Mouse (Mus musculus): ENCODE measurements around the gene Alkbh7. TPM values are rescaled to one million over a fixed set of nuclear protein-coding genes. Genes with fewer than 3 reads are reported as not detected.

Alkbh7 gene
- polyA plus RNA-seq, 1 experiment: 30.1 TPM

DNA sequence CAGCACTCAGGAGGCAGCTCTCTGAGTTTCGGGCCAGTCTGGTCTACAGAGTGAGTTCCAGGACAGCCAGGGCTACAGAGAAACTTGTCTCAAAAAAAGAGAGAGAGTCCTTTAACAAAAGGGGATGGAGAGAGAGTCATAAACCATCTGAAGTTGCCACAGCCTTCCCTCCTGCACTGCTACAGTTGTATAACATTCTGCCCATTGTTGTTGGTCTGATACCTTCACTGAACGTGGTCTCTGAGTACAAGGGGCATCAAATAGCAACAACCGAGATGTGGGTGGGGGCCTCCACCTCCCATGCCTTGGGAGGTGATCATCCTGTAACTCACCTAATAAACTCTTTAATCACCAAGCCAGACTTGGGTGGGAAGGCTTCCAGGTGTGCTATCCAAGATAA, 11.5 kb upstream of the Alkbh7 start:
- no peak for DNase-seq (ENCODE audit: low read depth, low spot score)
- WGBS: 67% methylated on average over 3 of the region's 3 CpGs

DNA sequence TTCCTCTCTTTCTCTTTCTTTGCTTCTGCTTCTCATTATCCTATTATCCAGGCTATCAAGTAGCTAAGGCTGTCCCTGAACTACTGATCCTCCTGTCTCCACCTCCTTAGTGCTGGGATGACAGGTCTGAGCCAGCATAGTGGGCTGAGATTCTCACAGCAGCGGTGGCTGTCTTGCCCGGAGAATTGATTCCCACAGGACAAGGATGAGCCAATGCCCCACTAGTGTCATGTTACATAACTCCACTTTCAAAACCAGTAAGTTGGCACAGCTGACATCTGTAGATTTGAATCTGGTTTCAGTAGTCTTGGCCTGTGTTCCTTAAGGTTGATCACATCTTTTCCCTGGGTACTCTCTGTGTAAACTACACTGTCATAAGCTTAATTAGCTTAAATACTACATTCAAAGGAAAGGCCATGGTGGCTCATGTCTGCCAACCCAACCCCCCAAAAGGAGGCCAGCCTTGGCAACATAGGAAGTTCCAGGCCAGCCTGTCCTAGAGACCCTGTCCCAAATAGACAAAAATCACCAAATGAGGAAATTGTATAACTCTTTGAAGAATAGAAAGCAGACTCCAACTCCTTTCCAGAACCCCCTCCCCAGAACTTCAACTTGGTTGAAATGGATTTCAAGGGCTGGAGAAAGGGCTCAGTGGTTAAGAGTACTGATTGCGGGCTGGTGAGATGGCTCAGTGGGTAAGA, 10.9 kb upstream of the Alkbh7 start:
- WGBS: 95% methylated on average over 3 of the region's 3 CpGs
- DNase-seq (ENCODE audit: low read depth, low spot score): no peak

DNA sequence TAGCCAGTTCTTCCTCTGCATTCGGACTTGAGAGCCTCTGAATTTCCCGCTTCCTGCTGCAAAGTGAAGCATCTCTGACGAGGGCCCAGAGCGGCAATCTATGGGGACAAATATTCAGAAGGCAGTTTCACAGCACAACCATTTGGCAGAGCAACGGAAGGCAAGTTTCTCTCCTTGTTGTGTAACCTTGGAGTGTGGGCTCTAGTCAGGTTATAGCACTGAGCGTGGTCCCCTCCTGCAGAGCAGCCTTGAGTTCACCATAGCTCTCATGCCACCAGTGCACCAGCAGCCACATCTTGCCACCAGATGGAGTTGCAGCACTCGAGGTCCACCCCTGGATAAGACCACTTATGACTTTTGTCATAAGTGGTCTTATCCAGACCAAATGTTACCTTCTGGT, 8.7 kb upstream of the Alkbh7 start:
- no peak for DNase-seq (ENCODE audit: low read depth, low spot score)
- 87% methylated on average over 7 of the region's 7 CpGs for WGBS

DNA sequence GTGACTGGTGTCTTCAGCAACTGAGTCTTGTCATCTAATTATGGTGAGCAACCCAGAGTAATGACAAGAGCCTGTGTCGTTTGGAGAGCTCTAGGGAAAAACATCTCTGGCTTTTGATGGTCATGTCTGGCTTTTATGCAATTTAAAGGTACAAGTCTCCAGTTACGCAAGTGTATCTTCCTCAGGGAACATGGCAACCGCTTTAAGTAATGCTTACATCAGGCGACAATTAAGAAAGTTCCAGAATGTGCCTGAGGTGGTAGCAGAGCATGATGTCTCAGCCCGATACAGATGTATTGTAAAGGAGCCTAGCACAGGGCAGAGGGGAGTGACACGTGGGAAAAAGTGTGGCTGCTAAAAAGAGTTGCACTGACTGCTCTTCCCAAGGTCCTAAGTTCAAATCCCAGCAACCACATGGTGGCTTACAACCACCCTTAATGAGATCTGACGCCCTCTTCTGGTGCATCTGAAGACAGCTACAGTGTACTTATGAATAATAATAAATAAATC, 8.2 kb upstream of the Alkbh7 start:
- 74% methylated on average over 7 of the region's 7 CpGs for WGBS
- no peak for DNase-seq (ENCODE audit: low read depth, low spot score)

DNA sequence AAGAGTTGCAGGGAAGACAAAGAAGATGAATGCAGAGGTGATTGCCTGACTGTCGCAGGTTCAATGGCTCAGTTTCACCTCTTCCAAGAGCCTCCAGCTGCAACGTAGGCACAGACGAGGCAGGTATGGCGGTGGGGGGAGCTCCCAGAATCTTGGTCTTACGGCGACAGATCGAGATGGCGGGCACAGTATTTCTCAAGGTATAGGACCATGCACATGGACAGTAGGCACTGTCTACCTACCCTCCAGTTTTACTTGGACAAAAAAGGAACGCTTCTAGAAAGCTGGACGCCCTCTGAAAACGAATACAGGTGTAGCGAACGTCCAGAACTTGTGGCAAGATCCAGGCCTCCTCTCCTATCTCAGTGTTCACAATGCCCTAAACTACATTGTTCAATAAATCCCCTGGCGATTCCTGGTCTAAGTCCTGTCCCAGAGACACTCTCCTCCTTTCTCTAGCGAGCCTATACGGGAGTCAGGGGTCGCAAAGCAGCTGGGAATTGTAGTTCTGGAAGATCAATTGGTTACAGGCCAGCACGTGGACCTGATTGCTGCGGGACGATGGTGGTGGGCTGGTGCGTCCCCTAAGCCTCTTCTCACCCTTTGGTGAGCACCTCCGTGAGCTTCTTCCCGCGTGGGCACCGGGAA, 7.5 kb upstream of the Alkbh7 start:
- under 1% methylated on average over 25 of the region's 25 CpGs for WGBS
- DNase-seq (ENCODE audit: low read depth, low spot score): no peak

DNA sequence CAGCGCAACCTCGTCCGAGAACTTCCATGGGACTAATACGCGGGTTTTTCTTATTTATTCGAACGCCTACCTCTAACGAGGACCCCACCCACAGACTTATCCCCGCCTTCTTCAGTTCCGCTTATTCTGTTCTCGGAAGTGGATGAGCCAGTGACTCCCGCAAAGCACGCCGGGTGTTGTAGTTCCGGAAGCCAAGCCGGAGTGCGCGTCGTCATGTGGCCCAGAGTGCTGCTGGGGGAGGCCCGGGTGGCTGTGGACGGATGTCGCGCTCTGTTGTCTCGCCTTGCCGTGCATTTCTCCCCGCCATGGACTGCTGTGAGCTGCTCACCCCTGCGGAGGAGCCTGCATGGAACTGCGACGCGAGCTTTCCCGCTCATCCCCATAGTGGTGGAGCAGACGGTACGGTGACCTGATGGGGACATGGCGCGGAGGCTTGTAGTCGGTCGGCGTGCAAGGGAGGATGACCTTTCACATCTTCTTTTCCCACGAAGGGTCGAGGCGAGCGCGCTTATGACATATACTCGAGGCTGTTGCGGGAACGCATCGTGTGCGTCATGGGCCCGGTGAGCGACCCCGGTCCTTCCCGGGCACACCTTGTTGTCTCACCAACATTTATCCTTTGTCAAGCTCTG, 6.9 kb upstream of the Alkbh7 start, which contains the start of gene Clpp:
Gene Clpp (plus strand): TSS at position 191 of the 632 bp plus-strand sequence.
- under 1% methylated on average over 52 of the region's 52 CpGs for WGBS
- peak; percentile 98 for DNase-seq (ENCODE audit: low read depth, low spot score)

DNA sequence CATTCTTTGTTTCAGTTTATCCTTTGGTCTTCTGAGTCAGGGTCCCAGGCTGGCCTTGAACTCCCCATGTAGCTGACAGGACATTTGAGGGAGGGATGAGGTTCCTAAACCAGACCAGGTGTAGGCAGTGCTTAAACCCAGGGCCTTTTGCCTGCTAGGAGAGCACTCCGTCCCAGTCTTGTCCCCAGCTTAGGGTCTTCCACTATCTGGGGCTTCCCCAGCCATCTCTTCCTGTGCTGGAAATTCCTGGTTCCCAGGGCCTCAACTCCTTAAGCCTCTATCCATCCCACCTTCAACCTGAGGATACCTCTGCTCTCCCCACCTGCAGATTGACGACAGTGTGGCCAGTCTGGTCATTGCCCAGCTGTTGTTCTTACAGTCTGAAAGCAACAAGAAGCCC, 6.2 kb upstream of the Alkbh7 start:
- no peak for DNase-seq (ENCODE audit: low read depth, low spot score)
- 58% methylated on average over 2 of the region's 2 CpGs for WGBS

DNA sequence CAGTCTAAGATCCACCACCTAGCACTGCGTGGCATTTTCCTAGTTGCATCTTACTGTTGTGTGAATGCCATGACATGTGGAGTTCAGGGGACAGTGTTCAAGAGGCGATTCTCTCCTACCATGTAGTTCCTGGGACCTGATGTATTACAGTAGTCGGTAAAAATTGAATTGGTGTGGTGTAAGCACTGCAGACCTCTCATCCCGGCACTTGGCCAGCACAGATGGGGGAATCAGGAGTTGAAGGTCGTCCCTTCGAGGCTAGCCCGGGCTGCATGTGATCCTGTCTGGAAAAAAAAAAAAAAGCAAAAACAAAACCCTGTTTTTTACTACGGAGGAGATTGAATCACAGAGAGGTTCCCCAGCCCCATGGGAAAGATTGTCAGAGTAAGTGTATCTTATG, 2.1 kb upstream of the Alkbh7 start:
- 84% methylated on average over 8 of the region's 8 CpGs for WGBS
- no peak for DNase-seq (ENCODE audit: low read depth, low spot score)

DNA sequence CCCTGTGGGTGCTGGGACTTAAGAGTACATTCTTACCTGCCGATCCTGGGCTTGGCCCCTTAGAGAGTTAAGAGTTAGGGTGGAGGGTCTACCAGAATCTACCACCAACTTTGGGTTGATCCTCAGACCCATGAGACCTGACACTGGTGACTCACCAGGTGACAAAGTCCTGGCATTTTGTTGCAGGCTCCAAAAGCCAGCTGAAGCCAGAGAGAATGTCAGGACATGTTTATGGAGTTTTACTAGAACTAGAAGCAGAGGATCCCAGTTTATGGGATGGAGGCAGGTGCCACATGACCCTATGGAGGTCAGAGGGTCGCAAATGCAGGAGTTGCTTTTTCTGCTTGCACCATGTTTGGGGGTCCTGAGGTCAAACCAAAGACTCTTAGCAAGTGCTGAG, 633 bp upstream of the Alkbh7 start:
- 53% methylated on average over 2 of the region's 2 CpGs for WGBS
- no peak for DNase-seq (ENCODE audit: low read depth, low spot score)

DNA sequence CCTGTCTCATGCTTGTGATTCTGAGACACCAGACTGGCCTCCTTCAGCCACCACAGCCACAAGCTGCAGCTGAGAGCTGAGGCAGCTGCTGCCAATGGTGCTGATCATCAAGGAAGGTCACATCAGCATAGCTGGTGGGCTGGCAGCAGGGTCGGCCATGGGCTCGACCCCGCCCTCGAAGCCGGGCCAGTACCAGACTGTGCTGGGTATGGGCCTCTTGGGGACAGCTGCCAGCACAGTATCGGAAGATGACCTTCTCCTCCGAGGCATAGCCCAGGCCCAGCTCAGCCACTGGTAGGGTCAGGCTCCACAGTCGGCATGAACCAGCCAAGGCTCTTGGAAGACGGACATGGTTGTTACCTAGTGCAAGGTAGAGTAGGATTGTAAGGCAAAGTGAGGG, 2.3 kb downstream of the Alkbh7 start:
- DNase-seq (ENCODE audit: low read depth, low spot score): no peak
- WGBS: 93% methylated on average over 9 of the region's 9 CpGs

DNA sequence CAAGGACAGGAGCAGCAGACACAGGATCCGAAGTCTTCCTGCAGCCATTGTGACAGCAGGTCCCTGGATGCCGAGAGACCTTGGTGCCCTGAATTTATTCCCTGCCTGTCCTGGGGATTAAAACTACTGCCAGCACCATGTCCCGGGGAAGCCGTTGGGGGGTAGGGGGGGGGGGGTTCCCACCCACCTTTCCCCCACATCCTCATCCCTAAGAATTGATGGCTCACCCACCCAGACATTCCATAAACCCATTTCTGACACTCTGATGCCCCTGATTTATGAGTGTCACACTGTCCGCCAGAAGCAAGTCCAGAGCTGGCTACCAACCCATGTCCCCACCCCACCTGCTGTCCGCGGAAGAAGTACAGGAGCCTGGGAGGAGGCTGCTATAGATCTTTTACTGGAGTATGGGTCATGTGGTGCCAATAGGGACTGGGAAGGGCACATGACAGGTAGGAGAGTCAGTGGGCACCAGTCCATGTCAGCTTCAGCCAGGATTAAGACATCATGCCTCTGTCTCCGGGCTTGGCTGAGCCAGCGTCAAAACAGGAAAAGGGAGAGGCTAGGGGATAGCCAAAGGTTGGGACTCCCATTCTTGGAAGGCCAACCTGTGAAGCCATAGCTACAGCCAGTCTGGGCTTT, 3.0 kb downstream of the Alkbh7 start, which contains the start of gene Pspn:
Gene Pspn (minus strand): TSS at position 51 of the 642 bp plus-strand sequence.
- WGBS: 67% methylated on average over 9 of the region's 9 CpGs
- DNase-seq (ENCODE audit: low read depth, low spot score): no peak

DNA sequence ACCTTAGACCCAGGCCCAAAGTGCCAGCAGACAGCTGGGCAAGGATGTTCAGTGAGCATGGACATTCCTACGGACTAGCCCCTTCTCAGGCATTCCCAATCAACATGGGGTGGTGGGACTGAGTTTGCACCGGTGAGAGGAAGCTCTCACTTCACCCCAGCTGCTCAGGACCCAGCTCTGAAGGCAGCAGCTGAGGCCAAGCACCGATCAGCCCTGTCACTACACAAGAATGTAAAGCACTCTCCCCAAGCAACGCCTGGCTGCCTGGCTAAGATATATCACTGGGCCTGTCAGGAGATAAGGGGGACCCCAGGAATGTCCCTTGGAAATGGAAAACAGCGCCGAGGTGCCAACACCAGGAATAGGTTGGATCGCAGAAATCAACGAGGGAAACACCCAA, 4.1 kb downstream of the Alkbh7 start:
- DNase-seq (ENCODE audit: low read depth, low spot score): no peak
- WGBS: 67% methylated on average over 8 of the region's 8 CpGs

DNA sequence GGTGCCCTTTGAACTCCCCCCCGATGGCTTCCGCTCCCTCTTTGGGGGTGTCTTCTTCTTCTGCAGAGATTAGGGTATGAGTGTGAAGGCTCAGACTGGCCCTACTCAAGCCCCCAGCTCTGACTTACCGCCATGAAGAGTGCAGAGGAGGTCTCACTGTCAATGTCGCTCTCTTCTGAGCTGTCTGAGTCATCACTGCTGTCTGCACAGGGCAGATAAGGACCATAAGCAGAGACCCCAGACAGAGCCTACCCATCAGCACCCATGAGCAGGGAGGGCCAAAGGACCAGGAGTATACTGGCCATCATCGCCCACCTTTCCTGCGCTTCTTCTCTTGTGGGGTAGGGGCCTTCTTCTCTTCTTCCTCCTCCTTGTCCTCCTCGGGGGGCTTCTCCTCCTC, 6.9 kb downstream of the Alkbh7 start:
- 88% methylated on average over 7 of the region's 7 CpGs for WGBS
- no peak for DNase-seq (ENCODE audit: low read depth, low spot score)

DNA sequence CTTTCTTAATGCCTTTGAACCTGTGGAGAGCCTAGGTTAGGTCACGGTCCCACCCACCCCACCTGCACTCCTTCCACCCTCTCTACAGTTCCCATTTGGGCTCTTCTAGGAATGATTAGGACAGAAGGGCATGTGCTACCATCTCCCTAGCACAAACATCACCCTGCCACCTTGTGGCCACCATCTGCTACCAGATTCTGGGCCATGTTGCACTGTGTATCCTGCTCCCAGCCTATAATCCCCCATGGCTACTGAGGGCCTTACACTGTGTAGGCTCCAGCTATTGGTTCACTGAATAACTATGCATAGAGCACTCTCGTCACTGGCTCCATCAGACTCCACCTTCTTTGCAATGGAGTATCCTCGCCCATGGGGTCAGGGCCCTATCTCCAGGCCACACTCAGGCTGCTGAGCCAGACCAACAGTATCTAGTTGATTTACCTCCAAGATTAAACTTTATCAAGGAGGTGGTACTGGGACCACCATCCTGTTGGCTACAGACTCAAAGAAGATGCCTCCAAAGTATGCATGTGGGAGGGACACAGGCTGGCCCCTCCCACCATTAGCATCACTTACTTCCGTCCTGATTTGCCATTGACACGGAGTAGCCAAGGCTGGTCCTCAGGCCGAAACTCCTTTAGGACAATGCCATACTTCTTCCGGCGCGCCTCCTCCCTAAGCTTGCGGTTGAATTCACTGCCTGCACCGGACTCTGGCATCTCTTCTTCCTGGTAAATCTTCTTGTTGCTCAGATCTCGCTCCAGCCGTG, 10.2 kb downstream of the Alkbh7 start:
- WGBS: 91% methylated on average over 13 of the region's 13 CpGs
- no peak for DNase-seq (ENCODE audit: low read depth, low spot score)

DNA sequence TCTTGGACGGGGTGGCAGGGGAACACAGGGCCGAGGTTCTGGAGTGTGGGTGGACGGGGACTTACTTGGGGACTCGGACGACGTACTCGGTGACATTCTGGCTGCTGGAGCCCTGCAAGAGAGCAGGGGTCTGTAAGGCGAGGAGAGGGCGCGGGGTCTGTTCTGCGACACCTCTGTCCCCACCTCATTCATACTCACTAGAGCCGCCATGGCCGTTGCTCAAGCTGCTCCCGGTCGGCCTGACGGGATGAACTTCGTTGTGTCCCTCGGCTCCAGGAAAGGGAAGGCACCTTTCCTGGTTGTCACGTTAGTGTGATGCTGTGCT, 13.7 kb downstream of the Alkbh7 start:
- whole genome bisulfite sequencing: under 1% methylated on average over 19 of the region's 19 CpGs
- DNase-seq (ENCODE audit: low read depth, low spot score): no peak

DNA sequence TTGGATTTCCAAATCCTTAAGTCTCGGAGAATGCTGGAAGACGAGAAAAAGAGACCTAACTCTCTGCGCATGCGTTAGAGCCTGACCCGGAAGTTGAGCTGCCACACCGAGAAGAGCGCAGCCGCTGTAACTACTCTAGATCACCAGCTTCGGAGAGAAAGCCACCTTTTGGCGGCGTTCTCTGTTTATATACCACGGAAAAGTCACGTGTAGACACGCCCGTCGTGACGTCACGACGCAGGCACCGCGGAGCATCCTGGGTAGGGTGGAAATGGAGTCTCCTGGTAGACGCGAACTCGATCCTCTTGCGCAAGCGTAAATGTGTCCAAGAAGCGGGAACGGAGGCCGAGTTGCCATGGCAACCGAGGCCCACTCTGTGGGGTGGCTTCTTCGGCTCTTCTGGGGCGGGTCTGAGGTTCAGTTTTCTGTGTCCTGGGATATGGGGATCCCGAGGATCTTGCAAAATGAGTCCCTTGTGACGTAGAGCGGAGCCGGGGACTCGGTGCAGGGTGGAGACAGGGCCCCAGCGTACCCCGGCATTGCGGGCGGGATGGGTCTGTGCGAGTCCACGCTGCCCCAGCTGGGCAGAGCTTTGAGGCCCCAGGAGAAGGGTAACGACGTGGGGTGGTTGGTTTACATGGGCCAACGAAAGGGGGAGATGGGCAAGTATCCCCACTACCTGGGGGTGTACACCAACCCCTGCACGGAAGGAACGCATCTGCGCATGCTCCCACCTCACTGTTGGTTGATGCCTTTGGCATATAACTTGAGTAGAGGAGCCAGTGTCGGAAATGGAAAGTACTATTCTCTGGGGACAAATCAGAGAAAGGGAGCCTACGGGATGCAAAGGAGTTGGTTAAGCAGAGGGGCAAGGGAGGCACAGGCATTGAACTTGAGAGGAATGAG, 14.3 kb downstream of the Alkbh7 start, which contains the start of the genes Gtf2f1 and Gm17949:
Gene Gtf2f1 (minus strand): TSS at position 53 of the 906 bp plus-strand sequence.
Gene Gm17949 (plus strand): TSS at position 234 of the 906 bp plus-strand sequence.
- under 1% methylated on average over 51 of the region's 51 CpGs for WGBS

DNA sequence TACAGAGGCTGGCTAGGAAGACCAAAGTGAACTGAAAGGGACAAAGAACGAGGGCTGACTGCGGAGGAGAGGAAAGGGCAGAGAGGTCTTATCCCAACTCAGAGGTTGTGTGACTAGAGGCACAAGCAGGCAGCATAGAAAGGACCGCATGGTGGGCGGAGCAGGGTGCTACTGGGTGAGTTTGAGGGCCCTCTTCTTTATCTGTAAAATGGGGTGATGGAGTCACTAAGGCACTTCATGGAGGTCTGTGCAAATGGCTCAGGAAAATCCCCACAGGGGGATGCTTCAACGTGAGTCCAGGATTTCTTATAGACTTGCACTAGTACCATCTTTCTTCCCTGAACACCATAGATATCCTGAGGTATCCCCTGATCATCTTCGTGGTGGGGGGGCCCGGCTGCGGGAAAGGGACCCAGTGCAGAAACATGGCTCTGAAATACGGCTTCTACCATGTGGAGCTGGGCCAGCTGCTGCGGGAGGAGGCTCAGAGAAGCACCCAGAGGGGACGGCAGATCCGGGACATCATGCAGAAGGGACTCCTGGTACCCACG, 15.2 kb downstream of the Alkbh7 start:
- WGBS: 79% methylated on average over 13 of the region's 13 CpGs
- DNase-seq (ENCODE audit: low read depth, low spot score): no peak

More for the DNA sequence above, 14.3 kb downstream of the Alkbh7 start, which contains the start of the genes Gtf2f1 and Gm17949:
- peak; percentile 87 for DNase-seq (ENCODE audit: low read depth, low spot score)

DNA sequence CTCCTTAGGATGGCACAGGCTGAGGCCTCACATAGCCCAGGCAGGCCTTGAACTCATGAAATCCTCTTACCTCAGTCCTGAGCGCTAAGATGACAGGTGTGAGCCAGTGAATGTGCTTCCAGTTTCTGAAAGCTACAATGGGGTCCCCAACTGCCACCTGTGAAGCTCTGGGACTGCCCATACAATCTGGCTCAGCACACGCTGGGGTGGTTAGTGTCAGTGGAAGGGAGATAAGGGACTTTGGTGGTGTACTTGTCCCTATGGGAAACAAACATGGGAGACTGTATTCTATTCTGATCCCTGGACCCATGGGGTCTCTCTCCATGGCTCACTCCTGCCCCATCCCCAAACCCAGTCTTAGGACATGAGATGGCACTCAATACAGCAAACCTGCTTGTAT, 22.6 kb downstream of the Alkbh7 start:
- no peak for DNase-seq (ENCODE audit: low read depth, low spot score)
- 84% methylated on average over 2 of the region's 2 CpGs for WGBS
